Mouse (Mus musculus): ENCODE results near the gene Invs. TPM values are rescaled to one million over a fixed set of nuclear protein-coding genes. Genes with fewer than 3 reads are reported as not detected.

The Invs gene
- polyA plus RNA-seq, 1 experiment: 3.1 TPM

GRCm38 (mm10) chr4:48275736-48276135 is 3.8 kb upstream of the Invs start:
- Histone ChIP-seq H3K4me2 (ENCODE audit: low read depth) (no peak overlapping the region), H3K4me3 (no peak overlapping the region), H3K27me3 (ENCODE audit: control insufficient read depth, insufficient read depth, insufficient read length) (no peaks in the 10 kb centered on the region), H3ac (ENCODE audit: control insufficient read depth, insufficient read length) (no peak overlapping the region), H3K79me2 (ENCODE audit: control insufficient read depth, insufficient read depth) (peaks cover 81% of the 10 kb centered on the region), H3K36me3 (ENCODE audit: control insufficient read depth, insufficient read depth) (no peaks in the 10 kb centered on the region)
- TF ChIP-seq POLR2AphosphoS2 (IDR thresholded peaks at IDR 0.05; ENCODE audit: insufficient read length, low read depth) (no peak), USF1 (IDR thresholded peaks at IDR 0.05; ENCODE audit: low read depth) (no peak), SRF (IDR thresholded peaks at IDR 0.05; ENCODE audit: control insufficient read depth, insufficient read length, low read depth) (no peak), TCF12 (IDR thresholded peaks at IDR 0.05; ENCODE audit: insufficient read depth, poor library complexity, severe bottlenecking) (no peak), MYOD1 (IDR thresholded peaks at IDR 0.05; ENCODE audit: control insufficient read depth in 1 of 3, insufficient read length in 2 of 3, low read depth in 2 of 3) (no peak)

DNA sequence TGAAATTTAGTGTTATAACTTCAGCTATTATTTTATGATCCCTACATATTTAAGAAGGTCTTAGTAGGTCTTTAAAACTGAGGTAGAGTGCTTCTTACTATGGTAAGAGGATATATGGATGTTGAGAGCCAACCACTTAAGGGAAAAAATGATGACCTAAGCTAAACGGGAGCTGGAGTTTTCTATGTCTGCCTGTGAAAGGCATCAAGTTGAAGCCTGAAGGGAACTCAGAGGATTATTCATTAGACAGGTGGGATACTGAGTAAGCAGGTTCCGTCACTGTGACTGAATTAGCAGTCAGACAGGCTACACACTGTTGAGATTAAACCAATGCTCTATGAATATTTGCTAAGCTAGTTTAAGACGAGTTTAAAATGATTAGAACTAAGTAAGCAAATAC is 2.5 kb upstream of the Invs start:
- H3ac ChIP-seq (ENCODE audit: control insufficient read depth, insufficient read length): no peak overlapping the region
- TF ChIP-seq MYOG (IDR thresholded peaks at IDR 0.05; ENCODE audit: control insufficient read depth in 1 of 3, insufficient read depth in 1 of 3, insufficient read length in 2 of 3, low read depth in 2 of 3): no peak
- TF ChIP-seq SRF (IDR thresholded peaks at IDR 0.05; ENCODE audit: control insufficient read depth, insufficient read length, low read depth): no peak
- TF ChIP-seq MAX (IDR thresholded peaks at IDR 0.05; ENCODE audit: low read depth): no peak
- TF ChIP-seq CEBPB (IDR thresholded peaks at IDR 0.05; ENCODE audit: insufficient read depth, poor library complexity, severe bottlenecking): no peak
- no peak for TF ChIP-seq REST (IDR thresholded peaks at IDR 0.05; ENCODE audit: insufficient read depth, insufficient read length)
- no peak for TF ChIP-seq POLR2AphosphoS2 (IDR thresholded peaks at IDR 0.05; ENCODE audit: insufficient read length, low read depth)
- TF ChIP-seq TCF12 (IDR thresholded peaks at IDR 0.05; ENCODE audit: insufficient read depth, poor library complexity, severe bottlenecking): no peak
- TF ChIP-seq TCF3 (IDR thresholded peaks at IDR 0.05; ENCODE audit: insufficient read length, low read depth): no peak
- TF ChIP-seq POLR2A (IDR thresholded peaks at IDR 0.05; ENCODE audit: insufficient read length, low read depth): no peak
- no peak for TF ChIP-seq MYOD1 (IDR thresholded peaks at IDR 0.05; ENCODE audit: control insufficient read depth in 1 of 3, insufficient read length in 2 of 3, low read depth in 2 of 3)
- no peak for TF ChIP-seq USF1 (IDR thresholded peaks at IDR 0.05; ENCODE audit: low read depth)
- no peak for TF ChIP-seq E2F4 (IDR thresholded peaks at IDR 0.05; ENCODE audit: insufficient read depth)
- H3K4me3 ChIP-seq: no peak overlapping the region
- H3K4me2 ChIP-seq (ENCODE audit: low read depth): no peak overlapping the region
- H3K36me3 ChIP-seq (ENCODE audit: control insufficient read depth, insufficient read depth): no peaks in the 10 kb centered on the region
- no peaks in the 10 kb centered on the region for H3K27me3 ChIP-seq (ENCODE audit: control insufficient read depth, insufficient read depth, insufficient read length)
- H3K79me2 ChIP-seq (ENCODE audit: control insufficient read depth, insufficient read depth): peaks cover 72% of the 10 kb centered on the region

GRCm38 (mm10) chr4:48278757-48279497 is 633 bp upstream of the Invs start:
- TF ChIP-seq SRF (IDR thresholded peaks at IDR 0.05; ENCODE audit: control insufficient read depth, insufficient read length, low read depth) (no peak), TCF3 (IDR thresholded peaks at IDR 0.05; ENCODE audit: insufficient read length, low read depth) (no peak), POLR2A (IDR thresholded peaks at IDR 0.05; ENCODE audit: insufficient read length, low read depth) (no peak), POLR2AphosphoS2 (IDR thresholded peaks at IDR 0.05; ENCODE audit: insufficient read length, low read depth) (no peak), MAX (IDR thresholded peaks at IDR 0.05; ENCODE audit: low read depth) (no peak), USF1 (IDR thresholded peaks at IDR 0.05; ENCODE audit: low read depth) (no peak), MYOD1 (IDR thresholded peaks at IDR 0.05; ENCODE audit: control insufficient read depth in 1 of 3, insufficient read length in 2 of 3, low read depth in 2 of 3) (no peak), MYOG (IDR thresholded peaks at IDR 0.05; ENCODE audit: control insufficient read depth in 1 of 3, insufficient read depth in 1 of 3, insufficient read length in 2 of 3, low read depth in 2 of 3) (no peak), E2F4 (IDR thresholded peaks at IDR 0.05; ENCODE audit: insufficient read depth) (no peak), TCF12 (IDR thresholded peaks at IDR 0.05; ENCODE audit: insufficient read depth, poor library complexity, severe bottlenecking) (no peak), CEBPB (IDR thresholded peaks at IDR 0.05; ENCODE audit: insufficient read depth, poor library complexity, severe bottlenecking) (no peak)
- peak overlapping the region; percentile 89 for H3ac ChIP-seq (ENCODE audit: control insufficient read depth, insufficient read length)
- H3K4me3 ChIP-seq: peak overlapping the region; percentile 87

DNA sequence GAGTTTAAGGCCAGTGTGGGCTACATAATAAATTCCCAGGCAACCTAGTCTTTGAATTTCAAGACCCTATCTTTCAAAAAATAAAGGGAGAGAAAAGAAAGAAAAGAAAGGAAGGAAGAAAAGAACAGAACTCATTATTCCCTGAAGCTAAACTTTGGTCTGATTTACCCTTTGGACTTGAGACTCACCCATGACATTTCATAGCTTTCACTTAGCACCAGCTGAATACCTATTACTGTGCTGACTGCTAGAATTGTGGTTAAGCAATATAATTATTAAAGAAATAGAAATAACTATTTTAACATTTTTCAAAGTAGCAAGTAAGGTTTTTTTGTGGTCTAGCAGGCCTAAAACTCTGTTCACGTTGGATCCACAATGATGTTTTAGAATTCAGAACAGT is 1.6 kb downstream of the Invs start:
- H3K4me3 ChIP-seq: no peak overlapping the region
- no peak for TF ChIP-seq MYOD1 (IDR thresholded peaks at IDR 0.05; ENCODE audit: control insufficient read depth in 1 of 3, insufficient read length in 2 of 3, low read depth in 2 of 3)
- no peak for TF ChIP-seq CEBPB (IDR thresholded peaks at IDR 0.05; ENCODE audit: insufficient read depth, poor library complexity, severe bottlenecking)
- TF ChIP-seq REST (IDR thresholded peaks at IDR 0.05; ENCODE audit: insufficient read depth, insufficient read length): no peak
- TF ChIP-seq E2F4 (IDR thresholded peaks at IDR 0.05; ENCODE audit: insufficient read depth): no peak
- no peak for TF ChIP-seq MYOG (IDR thresholded peaks at IDR 0.05; ENCODE audit: control insufficient read depth in 1 of 3, insufficient read depth in 1 of 3, insufficient read length in 2 of 3, low read depth in 2 of 3)
- no peak for TF ChIP-seq USF1 (IDR thresholded peaks at IDR 0.05; ENCODE audit: low read depth)
- TF ChIP-seq POLR2AphosphoS2 (IDR thresholded peaks at IDR 0.05; ENCODE audit: insufficient read length, low read depth): no peak
- no peak for TF ChIP-seq SRF (IDR thresholded peaks at IDR 0.05; ENCODE audit: control insufficient read depth, insufficient read length, low read depth)
- TF ChIP-seq TCF3 (IDR thresholded peaks at IDR 0.05; ENCODE audit: insufficient read length, low read depth): no peak
- no peaks in the 10 kb centered on the region for H3K27me3 ChIP-seq (ENCODE audit: control insufficient read depth, insufficient read depth, insufficient read length)
- no peak overlapping the region for H3ac ChIP-seq (ENCODE audit: control insufficient read depth, insufficient read length)
- H3K79me2 ChIP-seq (ENCODE audit: control insufficient read depth, insufficient read depth): peaks cover 33% of the 10 kb centered on the region
- H3K36me3 ChIP-seq (ENCODE audit: control insufficient read depth, insufficient read depth): peaks cover 6% of the 10 kb centered on the region
- no peak overlapping the region for H3K4me2 ChIP-seq (ENCODE audit: low read depth)

More at GRCm38 (mm10) chr4:48278757-48279497, 633 bp upstream of the Invs start:
- peak overlapping the region; percentile 95 for H3K4me2 ChIP-seq (ENCODE audit: low read depth)
- peaks cover 55% of the 10 kb centered on the region for H3K79me2 ChIP-seq (ENCODE audit: control insufficient read depth, insufficient read depth)
- no peaks in the 10 kb centered on the region for H3K36me3 ChIP-seq (ENCODE audit: control insufficient read depth, insufficient read depth)
- H3K27me3 ChIP-seq (ENCODE audit: control insufficient read depth, insufficient read depth, insufficient read length): no peaks in the 10 kb centered on the region
